Mouse (Mus musculus): Measurements from ENCODE around the gene Bpifb9a. TPM values are rescaled to one million over a fixed set of nuclear protein-coding genes. Genes with fewer than 3 reads are reported as not detected.
"Not testable (repeated sequence)": the region's sequence is repeated elsewhere in the genome, so short reads cannot be mapped to it uniquely, and the experiment has no call there.

The Bpifb9a gene
- polyA plus RNA-seq, 1 experiment: not detected

GRCm38 (mm10) chr2:154233426-154233825 is 24.2 kb upstream of the Bpifb9a start:
- Histone ChIP-seq H3ac (ENCODE audit: control insufficient read depth, insufficient read length) (no peak overlapping the region), H3K36me3 (ENCODE audit: control insufficient read depth, insufficient read depth) (no peaks in the 10 kb centered on the region), H3K79me2 (ENCODE audit: control insufficient read depth, insufficient read depth) (no peaks in the 10 kb centered on the region), H3K4me3 (no peak overlapping the region), H3K4me2 (ENCODE audit: low read depth) (no peak overlapping the region), H3K27me3 (ENCODE audit: control insufficient read depth, insufficient read depth, insufficient read length) (no peaks in the 10 kb centered on the region)
- TF ChIP-seq TCF3 (IDR thresholded peaks at IDR 0.05; ENCODE audit: insufficient read length, low read depth): no peak
- no peak for TF ChIP-seq POLR2A (IDR thresholded peaks at IDR 0.05; ENCODE audit: insufficient read length, low read depth)

- Histone ChIP-seq H3K79me2 (ENCODE audit: control insufficient read depth, insufficient read depth) (no peaks in the 10 kb centered on the region), H3K4me3 (no peak overlapping the region), H3ac (ENCODE audit: control insufficient read depth, insufficient read length) (no peak overlapping the region), H3K4me2 (ENCODE audit: low read depth) (no peak overlapping the region), H3K27me3 (ENCODE audit: control insufficient read depth, insufficient read depth, insufficient read length) (no peaks in the 10 kb centered on the region), H3K36me3 (ENCODE audit: control insufficient read depth, insufficient read depth) (no peaks in the 10 kb centered on the region)
- TF ChIP-seq USF1 (IDR thresholded peaks at IDR 0.05; ENCODE audit: low read depth) (no peak), POLR2A (IDR thresholded peaks at IDR 0.05; ENCODE audit: insufficient read length, low read depth) (no peak), SRF (IDR thresholded peaks at IDR 0.05; ENCODE audit: control insufficient read depth, insufficient read length, low read depth) (no peak), CEBPB (IDR thresholded peaks at IDR 0.05; ENCODE audit: insufficient read depth, poor library complexity, severe bottlenecking) (no peak), TCF3 (IDR thresholded peaks at IDR 0.05; ENCODE audit: insufficient read length, low read depth) (no peak), E2F4 (IDR thresholded peaks at IDR 0.05; ENCODE audit: insufficient read depth) (no peak)
Measured at GRCm38 (mm10) chr2:154240771-154241170, 16.9 kb upstream of the Bpifb9a start.

GRCm38 (mm10) chr2:154242726-154243125 is 14.9 kb upstream of the Bpifb9a start:
- not testable (repeated sequence) for H3K27me3 ChIP-seq (ENCODE audit: control insufficient read depth, insufficient read depth, insufficient read length); H3K4me2 ChIP-seq (ENCODE audit: low read depth); H3K79me2 ChIP-seq (ENCODE audit: control insufficient read depth, insufficient read depth); H3K36me3 ChIP-seq (ENCODE audit: control insufficient read depth, insufficient read depth); H3K4me3 ChIP-seq; H3ac ChIP-seq (ENCODE audit: control insufficient read depth, insufficient read length)

GRCm38 (mm10) chr2:154243356-154244036 is 14.2 kb upstream of the Bpifb9a start:
- Histone ChIP-seq H3K27me3 (ENCODE audit: control insufficient read depth, insufficient read depth, insufficient read length) (no peaks in the 10 kb centered on the region), H3K4me3 (no peak overlapping the region), H3K4me2 (ENCODE audit: low read depth) (no peak overlapping the region), H3K79me2 (ENCODE audit: control insufficient read depth, insufficient read depth) (no peaks in the 10 kb centered on the region), H3K36me3 (ENCODE audit: control insufficient read depth, insufficient read depth) (no peaks in the 10 kb centered on the region), H3ac (ENCODE audit: control insufficient read depth, insufficient read length) (no peak overlapping the region)
- TF ChIP-seq REST (IDR thresholded peaks at IDR 0.05; ENCODE audit: insufficient read depth, insufficient read length): no peak
- TF ChIP-seq TCF3 (IDR thresholded peaks at IDR 0.05; ENCODE audit: insufficient read length, low read depth): no peak
- no peak for TF ChIP-seq USF1 (IDR thresholded peaks at IDR 0.05; ENCODE audit: low read depth)
- TF ChIP-seq CEBPB (IDR thresholded peaks at IDR 0.05; ENCODE audit: insufficient read depth, poor library complexity, severe bottlenecking): no peak
- TF ChIP-seq POLR2AphosphoS2 (IDR thresholded peaks at IDR 0.05; ENCODE audit: insufficient read length, low read depth): no peak
- TF ChIP-seq SRF (IDR thresholded peaks at IDR 0.05; ENCODE audit: control insufficient read depth, insufficient read length, low read depth): no peak
- no peak for TF ChIP-seq MYOG (IDR thresholded peaks at IDR 0.05; ENCODE audit: control insufficient read depth in 1 of 3, insufficient read depth in 1 of 3, insufficient read length in 2 of 3, low read depth in 2 of 3)
- no peak for TF ChIP-seq POLR2A (IDR thresholded peaks at IDR 0.05; ENCODE audit: insufficient read length, low read depth)
- no peak for TF ChIP-seq TCF12 (IDR thresholded peaks at IDR 0.05; ENCODE audit: insufficient read depth, poor library complexity, severe bottlenecking)
- no peak for TF ChIP-seq MYOD1 (IDR thresholded peaks at IDR 0.05; ENCODE audit: control insufficient read depth in 1 of 3, insufficient read length in 2 of 3, low read depth in 2 of 3)
- TF ChIP-seq E2F4 (IDR thresholded peaks at IDR 0.05; ENCODE audit: insufficient read depth): no peak
- no peak for TF ChIP-seq MAX (IDR thresholded peaks at IDR 0.05; ENCODE audit: low read depth)

- H3K27me3 ChIP-seq (ENCODE audit: control insufficient read depth, insufficient read depth, insufficient read length): no peaks in the 10 kb centered on the region
- no peaks in the 10 kb centered on the region for H3K79me2 ChIP-seq (ENCODE audit: control insufficient read depth, insufficient read depth)
- no peak overlapping the region for H3K4me3 ChIP-seq
- TF ChIP-seq SRF (IDR thresholded peaks at IDR 0.05; ENCODE audit: control insufficient read depth, insufficient read length, low read depth): no peak
- no peak overlapping the region for H3K4me2 ChIP-seq (ENCODE audit: low read depth)
- no peak overlapping the region for H3ac ChIP-seq (ENCODE audit: control insufficient read depth, insufficient read length)
- H3K36me3 ChIP-seq (ENCODE audit: control insufficient read depth, insufficient read depth): no peaks in the 10 kb centered on the region
Measured at GRCm38 (mm10) chr2:154245322-154245721, 12.3 kb upstream of the Bpifb9a start.

- not testable (repeated sequence) for H3K27me3 ChIP-seq (ENCODE audit: control insufficient read depth, insufficient read depth, insufficient read length); H3K36me3 ChIP-seq (ENCODE audit: control insufficient read depth, insufficient read depth); H3K4me2 ChIP-seq (ENCODE audit: low read depth); H3ac ChIP-seq (ENCODE audit: control insufficient read depth, insufficient read length); H3K79me2 ChIP-seq (ENCODE audit: control insufficient read depth, insufficient read depth); H3K4me3 ChIP-seq
Measured at GRCm38 (mm10) chr2:154255254-154255653, 2.4 kb upstream of the Bpifb9a start.

All from myocyte (in vitro differentiated cells).